Mouse (Mus musculus) testis, postnatal 10 days (tissue): Measurements from ENCODE around the gene Dtx2.
"Not testable (repeated sequence)": the region's sequence is repeated elsewhere in the genome, so short reads cannot be mapped to it uniquely, and the experiment has no call there.

Experiments
- DNase-seq: peaks from one replicate; pipeline ENCODE4 v3.0.0; 2021; ENCODE audit warnings: low spot score

The Dtx2 gene

GRCm38 (mm10) chr5:136066404-136067148 lies 72.0 kb downstream of the Dtx2 start:
- DNase-seq: not testable (repeated sequence)

- DNase-seq: no peak
Measured at GRCm38 (mm10) chr5:136069411-136069810, 74.8 kb downstream of the Dtx2 start.

GRCm38 (mm10) chr5:136073051-136073450 lies 78.5 kb downstream of the Dtx2 start:
- DNase-seq: no peak

GRCm38 (mm10) chr5:136073526-136073925 lies 78.9 kb downstream of the Dtx2 start:
- DNase-seq: no peak

GRCm38 (mm10) chr5:136075076-136075475 lies 80.5 kb downstream of the Dtx2 start:
- DNase-seq: no peak

- no peak for DNase-seq
Measured at GRCm38 (mm10) chr5:136076284-136076683, 81.7 kb downstream of the Dtx2 start.

- no peak for DNase-seq
Measured at GRCm38 (mm10) chr5:136077001-136077550, 82.5 kb downstream of the Dtx2 start.

- no peak for DNase-seq
Measured at GRCm38 (mm10) chr5:136078136-136078535, 83.5 kb downstream of the Dtx2 start.

GRCm38 (mm10) chr5:136082345-136082744 lies 87.7 kb downstream of the Dtx2 start:
- DNase-seq: no peak
